Mouse (Mus musculus) brain, embryonic 14.5 days (tissue): Measurements from ENCODE around the gene Banf2.

Source experiments
- CTCF ChIP-seq: fragments of 200-500 bp; IDR thresholded peaks from 2 replicates; pipeline ENCODE4 v1.5.1; 2012; ENCODE audit warnings: inconsistent platforms, mild to moderate bottlenecking, moderate library complexity, borderline replicate concordance; ENCODE audit not compliant: insufficient read depth, insufficient read length; ENCODE audit errors: extremely low read depth
- POLR2A ChIP-seq: fragments of 200-500 bp; IDR thresholded peaks from 2 replicates; pipeline ENCODE4 v1.6.1; 2012; ENCODE audit warnings: mild to moderate bottlenecking, inconsistent platforms, borderline replicate concordance; ENCODE audit not compliant: poor library complexity, insufficient read depth, insufficient read length, severe bottlenecking; ENCODE audit errors: extremely low read depth

DNA sequence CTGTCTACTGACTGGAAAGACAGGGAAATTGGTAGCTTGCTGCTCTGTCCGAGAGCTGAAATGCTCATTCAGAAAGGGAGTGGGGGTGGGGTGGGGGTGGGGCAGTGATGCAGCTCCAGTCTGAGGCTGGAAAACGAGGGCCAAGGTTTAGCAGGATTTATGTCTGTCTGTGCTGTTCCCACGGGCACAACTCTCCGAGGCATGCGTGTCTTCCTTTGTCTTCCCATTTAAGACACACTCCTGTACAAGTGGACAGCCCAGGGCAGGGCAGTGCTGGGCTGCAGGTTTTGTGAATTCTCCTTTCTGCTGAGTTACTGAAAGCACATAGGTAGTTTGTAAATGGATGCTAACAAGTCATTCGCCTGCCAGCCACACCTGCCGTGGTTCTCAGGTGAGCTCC is 39.8 kb downstream of the Banf2 start:
- TF ChIP-seq CTCF (no peak), POLR2A (no peak)
